Mouse (Mus musculus) CD8-positive naive resting alpha-beta T cell, adult 2 months (primary cell): ENCODE results near the gene Gm7971.
"Not testable (repeated sequence)": the region's sequence is repeated elsewhere in the genome, so short reads cannot be mapped to it uniquely, and the experiment has no call there.

Experiments
- DNase-seq, 2 experiments: peaks; one replicate each; pipeline ENCODE4 v3.0.0; 2022; ENCODE audit warnings: low read depth in 2 of 2, low spot score in 2 of 2

The Gm7971 gene

DNA sequence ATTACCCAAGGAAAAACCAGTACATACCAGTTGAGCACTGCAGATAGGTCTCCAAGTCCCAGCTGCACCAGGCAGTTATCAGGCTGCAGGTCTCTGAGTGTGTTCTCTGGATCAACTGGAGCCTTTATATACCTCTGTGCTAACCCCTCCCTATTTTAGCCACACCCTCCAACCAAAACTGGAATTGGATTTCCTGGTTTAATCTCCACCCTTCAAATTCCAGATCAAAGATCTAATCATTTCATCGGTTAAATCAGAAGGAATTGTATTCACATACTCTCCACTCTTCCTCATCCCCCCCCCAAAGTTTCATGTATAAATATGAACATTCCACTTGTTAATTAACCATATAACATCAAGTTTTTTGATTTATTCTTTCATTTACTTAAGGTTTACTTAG, at the start of gene Gm7971:
Gm7971 (minus strand) TSS at position 101 of the 400 bp plus-strand sequence.
- not testable (repeated sequence) for DNase-seq
